Comparison of ENCODE assay signal across 1 mouse cellular context in genomic region chr11:48833731-48834639, GRCm38 (mm10).
A peak's percentile ranks its signal among the peaks of the same experiment; 100 is the strongest.
TF ChIP-seq lines count a peak whose summit lies in the region.

No protein-coding gene starts in this region.

TF ChIP-seq in CH12.LX, 34 proteins besides CTCF, POLR2A, EP300 and RAD21:
- TF ChIP-seq ELF1 (IDR thresholded peaks at IDR 0.05; ENCODE audit: low read depth, low read length) (peak; percentile 98), MAZ (IDR thresholded peaks at IDR 0.05; ENCODE audit: low read depth, low read length) (0 out of 2 replicates have a peak, but pooled peaks have one; percentile 17), UBTF (IDR thresholded peaks at IDR 0.05; ENCODE audit: low read depth, low read length) (0 out of 2 replicates have a peak, but pooled peaks have one; percentile 22), MEF2A (IDR thresholded peaks at IDR 0.05; ENCODE audit: borderline replicate concordance, low read depth, low read length) (peak; percentile 83), KAT2A (IDR thresholded peaks at IDR 0.05; ENCODE audit: insufficient replicate concordance, low read length) (peak; percentile 88; the same call in 1 of the 2 replicates), ETS1 (conservative IDR thresholded peaks at IDR 0.05; ENCODE audit: low read depth, low read length) (no peak), MYC (IDR thresholded peaks at IDR 0.05; ENCODE audit: low read depth, low read length) (0 out of 2 replicates have a peak, but pooled peaks have one; percentile 42), ZNF384 (IDR thresholded peaks at IDR 0.05; ENCODE audit: low read depth, low read length) (peak; percentile 84), TBP (conservative IDR thresholded peaks at IDR 0.05; ENCODE audit: low read depth, low read length) (peak; percentile 99), RCOR1 (conservative IDR thresholded peaks at IDR 0.05; ENCODE audit: low read depth, low read length) (no peak), E2F4 (IDR thresholded peaks at IDR 0.05; ENCODE audit: insufficient replicate concordance, low read depth, low read length) (peak; percentile 89), NRF1 (IDR thresholded peaks at IDR 0.05; ENCODE audit: low read depth, low read length) (peak; percentile 77), MAFK (IDR thresholded peaks at IDR 0.05; ENCODE audit: insufficient replicate concordance, low read length) (peak; percentile 98), PAX5 (IDR thresholded peaks at IDR 0.05; ENCODE audit: low read length) (no peak), IRF4 (IDR thresholded peaks at IDR 0.05; ENCODE audit: low read depth, low read length) (0 out of 2 replicates have a peak, but pooled peaks have one; percentile 53)
